Mouse (Mus musculus) kidney, adult 2 months (tissue): ENCODE data around the gene 4931423N10Rik.

Experiments used
- CTCF ChIP-seq: fragments of 200-500 bp; conservative IDR thresholded peaks from 2 replicates; pipeline ENCODE4 v1.5.1; 2011; ENCODE audit warnings: low read depth, mild to moderate bottlenecking, control low read depth, low read length, moderate library complexity, mixed read lengths; ENCODE audit not compliant: insufficient read depth, insufficient read length
- POLR2A ChIP-seq: fragments of 200-500 bp; IDR thresholded peaks from one replicate; pipeline ENCODE4 v1.6.1; 2011; ENCODE audit warnings: low read depth, low read length, control low read depth

GRCm38 (mm10) chr2:23202900-23203670 lies 4.2 kb upstream of the 4931423N10Rik start:
- no peak for TF ChIP-seq CTCF
- no peak for TF ChIP-seq POLR2A
